Mouse (Mus musculus): ENCODE measurements at regions not wholly inside any gene's neighbourhood (a gene's known extent, or its start where the extent isn't known, plus 50 kb on each side); places are given as distances from the start of the nearest gene placed in this dataset.
A peak's percentile ranks its signal among the peaks of the same experiment; 100 is the strongest.

GRCm38 (mm10) chr6:98452277-98452676 lies 109.7 kb upstream of the Gm765 start:
- no peak for DNase-seq (ENCODE audit: low spot score)

GRCm38 (mm10) chr6:98435676-98436075 lies 93.1 kb upstream of the Gm765 start:
- peak; percentile 29 for DNase-seq (ENCODE audit: low spot score)

- DNase-seq (ENCODE audit: low spot score): no peak
Measured at GRCm38 (mm10) chr6:98433286-98433685, 90.7 kb upstream of the Gm765 start.

- DNase-seq (ENCODE audit: low spot score): no peak
Measured at GRCm38 (mm10) chr6:98429120-98429519, 86.6 kb upstream of the Gm765 start.

- no peak for DNase-seq (ENCODE audit: low spot score)
Measured at GRCm38 (mm10) chr6:98402605-98403004, 60.1 kb upstream of the Gm765 start.

GRCm38 (mm10) chr6:98394589-98394988 lies 52.0 kb upstream of the Gm765 start:
- no peak for DNase-seq (ENCODE audit: low spot score)

Data from embryo, embryonic 10 days (tissue).